Mouse (Mus musculus): ENCODE results near the gene Akt2.

Gene Akt2

GRCm38 (mm10) chr7:27587741-27588140 is 3.6 kb upstream of the Akt2 start:
- DNase-seq (ENCODE audit: low read depth, low spot score), result no peak

- DNase-seq (ENCODE audit: low read depth, low spot score), result no peak
Measured at GRCm38 (mm10) chr7:27590088-27590487, 1.3 kb upstream of the Akt2 start.

GRCm38 (mm10) chr7:27590566-27591213 is 662 bp upstream of the Akt2 start:
- DNase-seq (ENCODE audit: low read depth, low spot score), result no peak

- no peak for DNase-seq (ENCODE audit: low read depth, low spot score)
Measured at GRCm38 (mm10) chr7:27592217-27592929, 1.0 kb downstream of the Akt2 start.

- DNase-seq (ENCODE audit: low read depth, low spot score), result no peak
Measured at GRCm38 (mm10) chr7:27592934-27593645, 1.7 kb downstream of the Akt2 start.

GRCm38 (mm10) chr7:27596586-27597503 is 5.5 kb downstream of the Akt2 start:
- DNase-seq (ENCODE audit: low read depth, low spot score), result no peak

GRCm38 (mm10) chr7:27598053-27598452 is 6.7 kb downstream of the Akt2 start:
- DNase-seq (ENCODE audit: low read depth, low spot score), result no peak

GRCm38 (mm10) chr7:27601628-27602027 is 10.3 kb downstream of the Akt2 start:
- DNase-seq (ENCODE audit: low read depth, low spot score), result no peak

- no peak for DNase-seq (ENCODE audit: low read depth, low spot score)
Measured at GRCm38 (mm10) chr7:27602161-27602560, 10.8 kb downstream of the Akt2 start.

GRCm38 (mm10) chr7:27602835-27603234 is 11.5 kb downstream of the Akt2 start:
- no peak for DNase-seq (ENCODE audit: low read depth, low spot score)

GRCm38 (mm10) chr7:27604661-27605348 is 13.5 kb downstream of the Akt2 start:
- no peak for DNase-seq (ENCODE audit: low read depth, low spot score)

GRCm38 (mm10) chr7:27605499-27606285 is 14.3 kb downstream of the Akt2 start:
- peak; percentile 28 for DNase-seq (ENCODE audit: low read depth, low spot score)

- no peak for DNase-seq (ENCODE audit: low read depth, low spot score)
Measured at GRCm38 (mm10) chr7:27606481-27607254, 15.3 kb downstream of the Akt2 start.

GRCm38 (mm10) chr7:27607580-27607979 is 16.2 kb downstream of the Akt2 start:
- DNase-seq (ENCODE audit: low read depth, low spot score), result no peak

- DNase-seq (ENCODE audit: low read depth, low spot score), result no peak
Measured at GRCm38 (mm10) chr7:27608130-27608529, 16.8 kb downstream of the Akt2 start.

GRCm38 (mm10) chr7:27609285-27609684 is 17.9 kb downstream of the Akt2 start:
- no peak for DNase-seq (ENCODE audit: low read depth, low spot score)

- no peak for DNase-seq (ENCODE audit: low read depth, low spot score)
Measured at GRCm38 (mm10) chr7:27609688-27610087, 18.3 kb downstream of the Akt2 start.

- no peak for DNase-seq (ENCODE audit: low read depth, low spot score)
Measured at GRCm38 (mm10) chr7:27610370-27610769, 19.0 kb downstream of the Akt2 start.

- no peak for DNase-seq (ENCODE audit: low read depth, low spot score)
Measured at GRCm38 (mm10) chr7:27610871-27611270, 19.5 kb downstream of the Akt2 start.

Data from forelimb bud, embryonic 11.5 days (tissue).